Mouse (Mus musculus) testis, adult 2 months (tissue): ENCODE measurements around the gene Timmdc1. TPM values are rescaled to one million over a fixed set of nuclear protein-coding genes. Genes with fewer than 3 reads are reported as not detected.

Experiments used
- H3K27ac ChIP-seq: fragments of 200-500 bp; 2 replicates; pipeline ENCODE4 v1.5.1; 2012; ENCODE audit warnings: low read depth, low read length; ENCODE audit not compliant: control insufficient read depth, insufficient read depth
- H3K27me3 ChIP-seq: fragments of 200-500 bp; 2 replicates; pipeline ENCODE4 v1.6.1; 2012; ENCODE audit warnings: mild to moderate bottlenecking, low read length, moderate library complexity; ENCODE audit not compliant: control insufficient read depth, insufficient read depth
- H3K36me3 ChIP-seq: fragments of 200-500 bp; 2 replicates; pipeline ENCODE4 v1.6.1; 2012; ENCODE audit warnings: mild to moderate bottlenecking, low read length; ENCODE audit not compliant: control insufficient read depth, insufficient read depth
- H3K4me1 ChIP-seq: fragments of 200-500 bp; 2 replicates; pipeline ENCODE4 v1.6.1; 2012; ENCODE audit warnings: low read length; ENCODE audit not compliant: control insufficient read depth, insufficient read depth
- H3K4me3 ChIP-seq: fragments of 200-500 bp; 2 replicates; pipeline ENCODE4 v1.5.1; 2012; ENCODE audit warnings: low read depth, mild to moderate bottlenecking, low read length, moderate library complexity, mixed read lengths; ENCODE audit not compliant: control insufficient read depth
- CTCF ChIP-seq: fragments of 200-500 bp; IDR thresholded peaks from 2 replicates; pipeline ENCODE4 v1.5.1; 2012; ENCODE audit warnings: low read depth, mild to moderate bottlenecking, inconsistent platforms, low read length, moderate library complexity; ENCODE audit not compliant: control insufficient read depth, insufficient read depth, insufficient replicate concordance
- POLR2A ChIP-seq: fragments of 200-500 bp; IDR thresholded peaks from 2 replicates; pipeline ENCODE4 v1.6.1; 2012; ENCODE audit warnings: low read depth, mild to moderate bottlenecking, inconsistent platforms, low read length, moderate library complexity; ENCODE audit not compliant: control insufficient read depth
- polyA plus RNA-seq: library from polyadenylated mRNA; depleted of rRNA; stranded (reverse); fragments of >200 nt; gene quantifications from 2 replicates; pipeline ENCODE4 v1.2.3, GENCODE M21; 2012

The Timmdc1 gene
- polyA plus RNA-seq, 1 experiment, result 5.3 TPM

DNA sequence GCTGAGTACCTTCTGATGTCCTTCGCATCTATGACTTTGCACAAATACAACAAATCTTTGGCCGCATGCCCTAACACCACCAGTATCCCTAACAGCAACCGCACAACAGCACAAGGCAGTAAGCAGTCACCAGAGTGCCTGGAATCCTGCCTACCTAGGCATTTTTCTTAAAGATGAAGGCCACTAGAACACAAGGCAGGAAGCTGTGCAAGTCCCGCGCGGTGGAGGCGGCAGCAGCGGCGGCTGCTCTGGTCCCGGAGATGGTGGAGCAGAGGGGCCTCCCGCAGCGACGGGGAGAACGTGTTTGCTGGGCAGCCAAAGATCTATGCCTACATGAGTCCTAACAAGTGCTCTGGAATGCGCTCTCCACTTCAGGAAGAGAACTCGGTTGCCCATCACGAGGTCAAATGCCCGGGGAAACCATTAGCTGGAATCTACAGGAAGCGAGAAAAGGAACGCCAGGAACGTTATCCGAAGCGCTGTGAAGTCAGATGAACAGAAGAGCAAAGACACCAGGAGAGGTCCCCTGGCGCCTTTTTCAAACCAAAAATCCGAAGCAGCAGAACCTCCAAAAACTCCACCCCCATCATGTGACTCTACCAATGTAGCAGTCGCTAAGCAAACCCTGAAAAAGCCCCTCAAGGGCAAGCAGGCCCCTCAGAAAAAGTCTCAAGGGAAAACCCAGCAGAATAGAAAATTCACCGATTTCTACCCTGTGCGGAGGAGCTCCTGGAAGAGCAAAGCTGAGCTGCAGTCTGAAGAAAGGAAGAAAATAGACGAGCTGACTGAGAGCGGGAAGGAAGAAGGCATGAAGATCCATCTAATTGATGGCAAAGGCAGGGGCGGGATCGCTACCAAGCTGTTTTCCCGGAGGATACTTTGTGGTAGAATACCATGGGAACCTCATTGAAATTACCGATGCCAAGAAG lies 45.9 kb downstream of the Timmdc1 start:
- H3K27me3 ChIP-seq, result no peaks in the 10 kb centered on the region
- TF ChIP-seq POLR2A (no peak), CTCF (no peak)
- no peaks in the 10 kb centered on the region for H3K36me3 ChIP-seq
- H3K4me1 ChIP-seq, result peaks cover 11% of the 10 kb centered on the region
- H3K4me3 ChIP-seq, result peak overlapping the region; percentile 57
- H3K27ac ChIP-seq, result no peak overlapping the region

DNA sequence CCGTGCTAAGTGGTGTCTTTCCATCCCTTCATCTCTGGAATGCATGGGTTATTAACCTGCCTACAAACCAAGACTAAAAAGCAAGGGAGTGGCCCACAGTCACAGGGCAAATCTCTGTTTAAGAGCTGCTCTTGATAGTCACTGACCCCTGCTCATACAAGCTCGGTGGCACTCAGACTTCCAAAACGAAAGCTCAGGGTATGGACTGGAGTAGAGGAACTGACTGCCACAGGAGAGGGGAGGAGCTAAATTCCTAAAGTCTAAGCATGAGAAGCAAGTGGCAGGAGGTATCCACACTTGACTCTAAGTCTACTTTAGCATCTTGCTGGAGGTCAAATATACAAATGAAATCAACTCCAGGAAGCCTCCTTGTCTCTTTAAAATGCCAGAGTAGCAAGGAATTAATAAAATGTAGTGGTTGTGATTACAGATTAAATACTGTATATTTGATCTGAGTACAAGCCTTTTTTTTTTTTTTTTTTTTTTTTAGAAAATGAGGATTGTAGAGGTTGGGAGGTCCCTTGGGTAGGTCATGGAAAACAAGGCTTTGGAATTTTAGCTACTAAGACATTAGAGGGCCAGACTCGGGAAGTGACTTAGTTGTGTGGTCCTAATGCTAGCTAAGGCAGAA lies 46.7 kb downstream of the Timmdc1 start:
- no peak for TF ChIP-seq POLR2A
- TF ChIP-seq CTCF, result no peak
- H3K4me3 ChIP-seq, result no peak overlapping the region
- no peaks in the 10 kb centered on the region for H3K27me3 ChIP-seq
- no peaks in the 10 kb centered on the region for H3K36me3 ChIP-seq
- H3K27ac ChIP-seq, result no peak overlapping the region
- H3K4me1 ChIP-seq, result peaks cover 11% of the 10 kb centered on the region

DNA sequence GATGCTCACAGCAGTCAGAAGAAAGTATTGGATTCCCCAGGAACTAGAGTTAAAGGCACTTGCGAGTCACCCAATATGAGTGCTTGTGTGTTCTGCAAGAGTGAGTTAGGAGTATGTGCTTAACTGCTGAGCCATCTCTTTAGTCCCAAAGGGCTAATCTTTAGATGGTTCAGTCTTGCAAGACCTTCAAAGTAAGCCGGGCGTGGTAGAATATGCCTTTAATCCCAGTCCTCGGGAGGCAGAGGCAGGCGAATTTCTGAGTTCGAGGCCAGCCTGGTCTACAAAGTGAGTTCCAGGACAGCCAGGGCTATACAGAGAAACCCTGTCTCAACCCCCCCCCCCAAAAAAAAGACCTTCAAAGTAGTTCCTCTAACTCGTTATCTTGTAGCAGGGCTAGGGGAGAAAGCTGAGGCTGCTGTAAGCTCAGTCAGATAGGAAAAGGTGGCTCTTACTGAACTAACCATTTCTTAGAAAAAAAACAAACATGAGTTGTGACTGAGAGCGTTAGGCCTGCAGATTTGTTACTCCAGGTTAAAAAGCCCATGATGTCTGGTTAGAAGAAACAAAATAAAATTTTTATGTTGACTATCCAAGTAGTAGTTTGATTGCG lies 47.7 kb downstream of the Timmdc1 start:
- no peak overlapping the region for H3K4me3 ChIP-seq
- TF ChIP-seq POLR2A (no peak), CTCF (no peak)
- no peaks in the 10 kb centered on the region for H3K27me3 ChIP-seq

DNA sequence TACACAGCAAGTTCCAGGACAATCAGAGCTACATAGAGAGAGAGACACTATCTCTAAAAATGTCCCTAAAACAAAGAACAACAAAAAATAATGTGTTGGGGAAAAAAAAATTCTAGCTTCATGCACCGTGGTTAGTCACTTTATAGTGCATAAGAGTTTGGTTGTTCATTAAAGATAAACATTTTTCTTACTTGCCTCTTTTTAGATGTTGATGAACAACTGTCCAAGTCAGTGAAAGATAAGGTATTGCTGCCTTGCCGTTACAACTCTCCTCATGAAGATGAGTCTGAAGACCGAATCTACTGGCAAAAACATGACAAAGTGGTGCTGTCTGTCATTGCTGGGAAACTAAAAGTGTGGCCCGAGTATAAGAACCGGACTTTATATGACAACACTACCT lies 48.8 kb downstream of the Timmdc1 start:
- no peaks in the 10 kb centered on the region for H3K27me3 ChIP-seq
- H3K4me1 ChIP-seq, result peaks cover 11% of the 10 kb centered on the region
- no peak overlapping the region for H3K4me3 ChIP-seq
- H3K36me3 ChIP-seq, result no peaks in the 10 kb centered on the region
- H3K27ac ChIP-seq, result no peak overlapping the region
- TF ChIP-seq POLR2A (no peak), CTCF (no peak)

More for the DNA sequence above, 47.7 kb downstream of the Timmdc1 start:
- no peak overlapping the region for H3K27ac ChIP-seq
- H3K36me3 ChIP-seq, result no peaks in the 10 kb centered on the region
- H3K4me1 ChIP-seq, result peaks cover 11% of the 10 kb centered on the region

DNA sequence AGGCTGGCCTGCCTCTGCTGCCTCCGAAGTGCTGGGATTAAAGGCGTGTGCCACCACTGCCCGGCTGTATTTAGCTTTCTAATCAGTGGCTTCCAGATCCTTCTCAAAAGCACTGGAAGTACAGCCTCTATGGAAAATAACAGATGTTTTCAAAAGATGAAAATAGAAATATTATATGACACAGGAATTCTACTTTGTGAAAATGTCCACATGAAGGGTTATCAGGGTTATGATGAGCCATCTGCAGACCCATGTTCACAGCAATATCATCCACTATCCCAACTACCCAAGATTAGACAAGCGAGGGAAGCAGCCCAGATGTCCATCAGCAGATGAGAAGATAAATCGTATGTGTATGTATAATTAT lies 50.0 kb downstream of the Timmdc1 start:
- H3K27me3 ChIP-seq, result no peaks in the 10 kb centered on the region
- H3K4me1 ChIP-seq, result peaks cover 11% of the 10 kb centered on the region
- H3K36me3 ChIP-seq, result no peaks in the 10 kb centered on the region
- H3K4me3 ChIP-seq, result no peak overlapping the region
- no peak overlapping the region for H3K27ac ChIP-seq
- TF ChIP-seq POLR2A, result no peak
- no peak for TF ChIP-seq CTCF

DNA sequence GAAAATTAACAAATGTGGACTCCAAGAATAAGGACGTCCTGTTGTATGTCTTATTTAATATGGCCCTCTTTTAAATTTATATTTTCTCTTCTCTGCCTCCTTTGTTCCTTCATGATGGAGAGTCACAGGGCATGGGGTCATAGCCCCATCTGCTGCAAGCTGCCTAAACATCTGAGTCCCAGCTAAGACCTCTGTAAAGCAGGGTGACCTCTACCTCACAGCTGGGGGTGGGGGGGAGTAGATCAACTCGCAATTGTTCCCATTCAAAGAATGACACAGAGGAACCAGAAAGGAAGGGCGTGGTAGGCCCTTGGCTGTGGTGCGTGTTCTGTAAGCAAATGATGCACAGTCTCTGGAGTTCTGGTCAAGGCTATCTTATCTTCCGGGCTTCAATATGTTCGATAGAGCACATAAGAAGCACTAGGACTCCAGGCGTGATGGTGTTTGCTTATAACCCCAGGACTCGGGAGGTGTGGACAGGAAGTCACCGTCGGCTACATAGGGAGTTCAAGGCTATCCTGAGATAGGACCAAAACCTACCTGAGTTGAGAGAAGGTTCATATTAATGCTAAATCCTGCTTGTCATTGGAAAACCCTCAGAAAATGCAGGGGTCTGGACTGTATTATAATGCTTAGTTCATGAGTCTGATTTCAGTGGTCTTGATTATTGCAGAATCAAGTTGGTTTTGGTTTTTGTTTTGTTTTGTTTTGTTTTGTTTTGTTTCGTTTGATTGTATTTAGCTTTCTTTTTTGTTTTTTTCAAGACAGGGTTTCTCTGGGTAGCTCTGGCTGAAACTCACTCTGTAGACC lies 50.6 kb downstream of the Timmdc1 start:
- TF ChIP-seq POLR2A (no peak), CTCF (no peak)
- peaks cover 5% of the 10 kb centered on the region for H3K4me1 ChIP-seq
- H3K27ac ChIP-seq, result no peak overlapping the region
- no peak overlapping the region for H3K4me3 ChIP-seq
- H3K36me3 ChIP-seq, result no peaks in the 10 kb centered on the region
- H3K27me3 ChIP-seq, result no peaks in the 10 kb centered on the region

DNA sequence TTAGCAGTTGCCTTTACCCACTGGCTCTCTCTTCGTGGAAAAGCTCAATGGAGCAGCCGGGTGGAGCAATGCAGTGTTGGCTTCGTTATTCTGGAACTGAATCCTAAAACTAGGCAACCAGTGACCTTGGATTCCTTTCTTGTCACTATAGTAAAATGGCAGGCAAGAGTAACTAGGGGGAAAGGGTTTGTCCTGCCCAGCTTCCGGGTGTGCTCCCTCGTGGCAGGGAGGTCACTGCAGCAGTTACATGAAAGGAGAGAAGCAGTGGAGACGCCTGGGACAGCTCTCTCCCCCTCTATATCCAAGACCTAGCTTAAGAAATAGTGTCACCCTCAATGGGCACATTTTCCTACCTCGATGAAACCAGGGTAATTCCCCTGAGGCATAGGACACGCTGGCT lies 53.0 kb downstream of the Timmdc1 start:
- no peaks in the 10 kb centered on the region for H3K4me1 ChIP-seq
- no peak overlapping the region for H3K27ac ChIP-seq
- H3K36me3 ChIP-seq, result no peaks in the 10 kb centered on the region
- TF ChIP-seq POLR2A (no peak), CTCF (no peak)
- H3K27me3 ChIP-seq, result no peaks in the 10 kb centered on the region
- no peak overlapping the region for H3K4me3 ChIP-seq
